Mouse (Mus musculus) cerebellum, adult 2 months (tissue): Measurements from ENCODE around the gene Prm1.

Source experiments
- CTCF ChIP-seq: fragments of 200-500 bp; IDR thresholded peaks from 2 replicates; pipeline ENCODE4 v1.5.1; 2011; ENCODE audit warnings: low read depth, mild to moderate bottlenecking, control low read depth, low read length, moderate library complexity, borderline replicate concordance; ENCODE audit not compliant: insufficient read depth
- POLR2A ChIP-seq: fragments of 200-500 bp; IDR thresholded peaks from 2 replicates; pipeline ENCODE4 v1.6.1; 2011; ENCODE audit warnings: low read length, control low read depth, borderline replicate concordance; ENCODE audit not compliant: insufficient read depth

DNA sequence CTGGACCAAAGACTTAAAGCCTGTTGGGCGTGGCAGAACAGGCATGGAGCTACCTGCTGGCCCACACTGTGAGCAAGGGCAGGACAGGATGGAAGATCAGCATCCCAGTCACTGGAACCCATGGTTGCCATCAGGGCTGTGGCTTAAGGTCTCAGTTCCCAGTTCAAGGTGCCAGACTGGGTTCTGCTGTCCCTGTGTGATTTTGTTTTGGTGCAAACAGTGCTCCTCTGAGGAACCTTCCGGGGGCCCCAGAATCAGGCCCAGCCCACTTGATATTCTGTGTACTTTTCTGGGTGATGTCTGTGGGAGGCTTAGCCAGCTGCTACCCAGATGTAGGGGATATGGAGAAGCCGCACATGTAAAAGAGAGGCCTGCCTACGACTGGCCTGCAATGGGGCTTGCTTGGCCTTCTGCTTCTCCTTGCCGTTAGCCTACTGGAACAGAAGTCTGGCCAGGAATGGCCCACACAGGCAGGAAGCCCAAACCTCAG, 25.0 kb downstream of the Prm1 start:
- TF ChIP-seq CTCF (no peak), POLR2A (no peak)
